8 mouse cellular contexts compared by ENCODE assay signal in the genomic region with DNA sequence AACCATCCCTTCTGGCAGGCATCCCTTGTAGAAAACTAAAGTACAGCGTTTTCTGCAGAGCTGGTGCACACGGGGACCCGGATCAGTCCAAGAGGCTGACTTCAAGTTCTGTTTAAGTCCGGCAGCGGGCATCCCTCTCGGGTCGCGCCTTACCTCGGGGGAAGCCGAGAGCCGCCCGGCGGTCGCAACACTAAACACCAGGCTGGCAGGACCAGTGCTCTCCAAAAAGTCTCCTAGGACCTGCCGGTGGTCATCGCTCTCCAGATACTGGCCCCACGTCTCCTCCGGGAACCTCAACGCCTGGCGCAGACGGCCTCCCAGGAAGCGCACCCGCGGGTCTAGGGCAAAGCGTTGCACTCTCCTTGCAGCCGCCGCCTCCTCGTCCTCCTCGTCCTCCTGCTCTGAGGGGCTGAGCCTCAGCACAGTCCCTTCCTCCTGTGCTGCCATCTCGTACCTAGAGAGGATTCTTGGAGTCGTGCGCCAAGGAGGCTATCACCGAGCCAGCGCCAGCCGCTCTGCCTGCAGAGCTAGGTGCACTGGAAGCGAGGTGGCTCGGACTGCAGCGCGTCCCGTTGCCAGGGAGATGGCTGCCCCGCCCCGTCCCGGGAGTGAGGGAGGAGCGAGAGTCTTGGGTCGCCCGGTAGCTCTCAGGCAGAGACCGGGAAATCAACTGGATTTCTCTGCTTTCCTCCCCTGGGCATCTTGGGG. TPM values are rescaled to one million over a fixed set of nuclear protein-coding genes. Genes with fewer than 3 reads are reported as not detected.
DNase-seq lines count a peak whose midpoint lies in the region; ATAC-seq and TF ChIP-seq lines count a peak whose summit lies in the region.

A gene (minus strand): TSS at position 658 of the 708 bp plus-strand sequence.

- H3K9me3 ChIP-seq in forebrain, embryonic 15.5 days: no peaks in the 10 kb centered on the region
- H3K9me3 ChIP-seq in liver, postnatal 0 days (ENCODE audit: low read length): no peaks in the 10 kb centered on the region
- H3K9me3 ChIP-seq in neural tube, embryonic 14.5 days (ENCODE audit: control insufficient read depth, low read length): no peaks in the 10 kb centered on the region

- peaks cover 33% of the 10 kb centered on the region for H3K27me3 ChIP-seq in forebrain, embryonic 15.5 days
- peaks cover 20% of the 10 kb centered on the region for H3K27me3 ChIP-seq in liver, postnatal 0 days (ENCODE audit: insufficient read depth, low read length)
- peaks cover 15% of the 10 kb centered on the region for H3K27me3 ChIP-seq in neural tube, embryonic 14.5 days (ENCODE audit: control insufficient read depth, insufficient read depth, low read length)

- no peaks in the 10 kb centered on the region for H3K36me3 ChIP-seq in forebrain, embryonic 15.5 days
- no peaks in the 10 kb centered on the region for H3K36me3 ChIP-seq in liver, postnatal 0 days (replicated peaks; ENCODE audit: insufficient read depth, low read length)
- no peaks in the 10 kb centered on the region for H3K36me3 ChIP-seq in neural tube, embryonic 14.5 days (ENCODE audit: control insufficient read depth, insufficient read depth, low read length)

- peak within 1 kb of the TSS; percentile 52 for H3K4me3 ChIP-seq in forebrain, embryonic 15.5 days
- H3K4me3 ChIP-seq in liver, postnatal 0 days (ENCODE audit: low read depth, low read length): peak within 1 kb of the TSS; percentile 54
- H3K4me3 ChIP-seq in neural tube, embryonic 14.5 days (ENCODE audit: low read depth, low read length): peak within 1 kb of the TSS; percentile 43

- ATAC-seq in forebrain, embryonic 15.5 days (replicated peaks): peak; percentile 98
- peak; percentile 95 for ATAC-seq in liver, postnatal 0 days
- peak; percentile 98 for ATAC-seq in neural tube, embryonic 14.5 days (ENCODE audit: low read depth)

- under 1% methylated on average over 47 of the region's 47 CpGs for WGBS in forebrain, embryonic 15.5 days
- WGBS in liver, postnatal 0 days (ENCODE audit: insufficient replicate concordance): 1% methylated on average over 47 of the region's 47 CpGs
- WGBS in neural tube, embryonic 14.5 days: under 1% methylated on average over 47 of the region's 47 CpGs

- TF ChIP-seq CTCF in liver, postnatal 0 days (IDR thresholded peaks at IDR 0.05; ENCODE audit: low read depth): no peak

- TF ChIP-seq EP300 in liver, postnatal 0 days (IDR thresholded peaks at IDR 0.05; ENCODE audit: low read depth): no peak

- H3K4me2 ChIP-seq in forebrain, embryonic 15.5 days (replicated peaks): peak within 1 kb of the TSS; percentile 97
- H3K4me2 ChIP-seq in liver, postnatal 0 days (ENCODE audit: low read depth, low read length): peak within 1 kb of the TSS; percentile 94
- peak within 1 kb of the TSS; percentile 93 for H3K4me2 ChIP-seq in neural tube, embryonic 14.5 days (ENCODE audit: low read depth, low read length)

- H3K9ac ChIP-seq in forebrain, embryonic 15.5 days (replicated peaks): peak within 1 kb of the TSS; percentile 46
- H3K9ac ChIP-seq in liver, postnatal 0 days (replicated peaks): no peak within 1 kb of the TSS; the same call in 1 of the 2 replicates
- H3K9ac ChIP-seq in neural tube, embryonic 14.5 days (replicated peaks; ENCODE audit: low read depth, low read length): peak within 1 kb of the TSS; percentile 47; the same call in 1 of the 2 replicates

- peaks cover 13% of the 10 kb centered on the region for H3K4me1 ChIP-seq in forebrain, embryonic 15.5 days
- H3K4me1 ChIP-seq in liver, postnatal 0 days (ENCODE audit: insufficient read depth): peaks cover 9% of the 10 kb centered on the region
- H3K4me1 ChIP-seq in neural tube, embryonic 14.5 days (ENCODE audit: control insufficient read depth, insufficient read depth, low read length): no peaks in the 10 kb centered on the region

- H3K27ac ChIP-seq in forebrain, embryonic 15.5 days (replicated peaks): no peak within 1 kb of the TSS
- no peak within 1 kb of the TSS for H3K27ac ChIP-seq in liver, postnatal 0 days (ENCODE audit: low read depth)
- no peak within 1 kb of the TSS for H3K27ac ChIP-seq in neural tube, embryonic 14.5 days (ENCODE audit: low read depth, low read length)

- intact Hi-C loops in heart, postnatal 14 days (cut with DNase I): no loop called here

- DNase-seq in ES-CJ7 (ENCODE audit: low read depth, low spot score): peak; percentile 68
- DNase-seq in cerebellum, adult 18-20 months: peak; percentile 89 to 94
- peak; percentile 68 to 73 for DNase-seq in heart, postnatal 14 days
- peak; percentile 82 to 86 for DNase-seq in kidney, postnatal 4 days
- DNase-seq in liver, postnatal 0 days: peak; percentile 84
- peak; percentile 82 for DNase-seq in testis, postnatal 10 days (ENCODE audit: low spot score)

RNA-seq across cellular contexts. Expression of the gene that starts here (rescaled TPM):
- polyA plus RNA-seq in forebrain, embryonic 15.5 days (2015; fragmentation: Nextera tagmentation; extraction: Ambion mirVana): 0.22 and 0.46 TPM in 2 replicates
- total RNA-seq in heart, postnatal 14 days (2021): under 1 TPM in 1 of 2 experiments, not detected in 1; 0.07 TPM
- polyA plus RNA-seq in liver, postnatal 0 days (2015; fragmentation: Nextera tagmentation; extraction: Ambion mirVana): 0.04 and 0.06 TPM in 2 replicates
- 0.21 and 0.37 TPM in 2 replicates for polyA plus RNA-seq in neural tube, embryonic 14.5 days (2014; fragmentation: Nextera tagmentation; extraction: Ambion mirVana)

Comparison
In these comparisons a context has a peak if more than half of its experiments do, and no peak if none do; other contexts are left out.
1. Peak in ATAC-seq, H3K4me3 ChIP-seq, H3K9ac ChIP-seq and H3K4me2 ChIP-seq in forebrain, embryonic 15.5 days; RNA of the gene not detected or under 1 TPM.
2. Peak in DNase-seq in heart, postnatal 14 days; RNA of the gene not detected or under 1 TPM.
3. Peak in DNase-seq, ATAC-seq, H3K4me3 ChIP-seq and H3K4me2 ChIP-seq in liver, postnatal 0 days; RNA of the gene not detected or under 1 TPM.
4. Peak in ATAC-seq, H3K4me3 ChIP-seq, H3K9ac ChIP-seq and H3K4me2 ChIP-seq in neural tube, embryonic 14.5 days; RNA of the gene not detected or under 1 TPM.